Mouse (Mus musculus) layer of hippocampus, adult 8-10 months (tissue): ENCODE data around the gene Rpap3. TPM values are rescaled to one million over a fixed set of nuclear protein-coding genes. Genes with fewer than 3 reads are reported as not detected.
A peak's percentile ranks its signal among the peaks of the same experiment; 100 is the strongest.

Source experiments
- DNase-seq, 2 experiments: peaks; one replicate each; pipeline ENCODE4 v3.0.0; 2022; ENCODE audit warnings: low spot score in 2 of 2
- total RNA-seq, 4 experiments: library from RNA; stranded (reverse); gene quantifications; 2 replicates each; pipeline ENCODE4 v1.2.4; 2022

Rpap3 gene
- 10 to 100 TPM; 26.6 to 28.1 (median 27.8) TPM for total RNA-seq

DNA sequence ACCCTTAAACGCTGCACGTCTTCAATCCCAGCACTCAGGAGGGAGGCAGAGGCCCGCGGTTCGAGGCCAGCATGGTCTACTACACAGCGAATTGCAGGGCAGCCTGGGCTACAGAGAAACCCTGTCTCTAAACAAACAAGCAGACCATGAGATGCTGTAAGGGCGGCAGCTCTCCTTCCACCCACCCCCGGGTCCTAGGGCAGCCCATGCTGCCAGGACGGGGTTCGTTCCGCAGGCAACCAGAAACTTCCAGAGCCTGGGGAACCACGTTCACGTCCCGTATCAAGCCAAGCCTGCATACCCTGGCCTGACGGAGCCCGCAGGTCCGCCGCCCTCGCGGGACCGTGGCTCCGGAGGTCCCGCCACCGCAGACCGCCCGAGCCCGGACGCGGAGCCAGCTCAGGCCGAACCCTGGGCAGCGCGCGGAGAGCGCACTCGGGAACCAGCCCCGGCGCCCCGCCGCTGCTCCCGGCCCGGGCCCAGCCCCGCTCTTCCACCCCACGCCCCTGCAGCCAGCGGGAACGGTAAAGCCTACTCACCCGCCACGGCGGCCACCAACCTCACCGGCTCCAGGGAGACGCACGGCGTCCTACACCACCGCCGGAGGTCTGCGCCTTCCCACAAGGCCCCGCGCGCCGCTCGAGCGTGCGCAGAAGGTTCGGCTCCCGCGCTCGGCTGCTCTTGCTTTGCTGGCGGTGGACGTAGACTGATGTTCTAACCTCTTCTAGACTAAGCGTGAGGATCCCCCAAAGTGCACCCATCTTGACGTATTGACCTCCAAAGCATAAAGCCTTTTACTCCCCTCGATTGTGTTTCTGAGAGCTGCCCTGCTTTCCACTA, at the start of gene Rpap3:
Gene Rpap3 (minus strand): TSS at position 615 of the 840 bp plus-strand sequence.
- DNase-seq: peak; percentile 66 to 83

DNA sequence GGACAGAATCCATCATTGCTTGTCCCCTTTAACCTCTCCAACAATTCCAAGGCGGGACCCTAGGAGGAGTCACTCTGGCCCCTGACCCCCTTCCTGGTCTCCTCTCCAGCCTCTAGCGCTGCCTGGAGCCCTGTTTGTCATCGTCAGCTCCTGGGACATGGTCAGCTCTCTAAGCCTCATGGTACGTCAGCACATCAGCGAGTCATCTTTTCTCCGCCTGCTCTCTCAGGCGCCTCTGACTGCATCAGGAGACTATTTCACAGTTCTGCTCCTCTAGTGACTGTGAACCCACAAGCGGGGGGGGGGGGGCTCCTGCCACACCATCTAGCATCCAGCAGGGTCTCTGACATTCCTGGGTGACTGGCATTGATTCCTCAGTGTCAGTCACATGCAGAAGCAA, 49.7 kb upstream of the Rpap3 start:
- DNase-seq: no peak

DNA sequence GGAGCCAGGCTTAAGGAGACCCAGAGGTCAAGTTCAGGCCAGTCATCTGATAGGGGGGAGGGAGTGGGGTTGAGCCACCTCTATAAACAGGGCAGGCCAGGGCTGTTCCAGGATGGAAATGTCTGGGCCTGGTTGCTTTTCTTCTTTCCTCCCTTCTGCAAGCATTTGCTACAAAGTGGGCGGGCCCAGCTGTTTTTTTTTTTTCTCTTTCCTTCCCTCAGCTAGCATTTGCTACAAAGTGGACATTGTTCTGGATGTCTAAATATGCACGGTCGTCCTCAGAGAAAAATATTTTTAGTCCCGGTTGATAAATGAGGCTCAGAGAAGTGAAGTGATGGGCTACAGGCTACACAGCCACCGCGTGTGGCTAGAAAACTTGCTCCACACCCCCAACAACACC, 48.9 kb upstream of the Rpap3 start:
- DNase-seq: no peak

DNA sequence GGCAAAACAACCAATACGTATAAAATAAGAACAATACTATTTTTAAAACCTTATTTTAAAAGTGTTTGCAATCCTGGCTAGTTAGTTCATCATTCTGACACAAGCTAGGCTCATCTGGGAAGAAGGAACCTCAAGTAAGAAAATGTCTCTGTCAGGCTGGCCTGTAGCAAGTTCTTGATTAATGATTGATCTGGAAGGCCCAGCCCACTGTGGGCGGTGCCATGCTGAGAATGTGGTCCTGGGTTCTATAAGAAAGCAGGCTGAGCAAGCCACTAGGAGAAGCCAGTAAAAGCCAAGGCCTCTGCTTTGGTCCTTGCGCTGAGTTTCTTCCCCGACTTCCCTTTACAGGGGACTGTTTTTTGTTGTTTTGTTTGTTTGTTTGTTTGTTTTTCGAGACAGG, 46.9 kb upstream of the Rpap3 start:
- DNase-seq: no peak

DNA sequence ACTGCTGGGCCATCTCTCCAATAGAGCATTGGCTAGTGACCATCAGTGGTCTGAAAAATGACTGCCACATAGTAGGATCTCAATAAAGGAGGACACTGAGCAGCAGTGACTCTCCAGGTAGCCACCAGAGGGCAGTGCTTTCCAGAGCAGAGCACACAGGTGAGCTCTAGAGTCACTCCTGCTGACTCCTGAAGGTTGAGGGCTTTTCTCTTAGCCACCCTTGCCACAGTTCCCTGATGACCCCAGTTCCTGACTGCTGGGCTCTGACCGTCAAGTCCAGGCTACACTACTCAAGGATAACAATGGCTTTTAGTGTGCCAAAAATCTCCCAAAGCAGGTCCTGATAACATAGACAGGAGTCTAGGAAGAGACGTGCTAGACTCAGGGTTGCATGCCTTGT, 46.1 kb upstream of the Rpap3 start:
- no peak for DNase-seq

DNA sequence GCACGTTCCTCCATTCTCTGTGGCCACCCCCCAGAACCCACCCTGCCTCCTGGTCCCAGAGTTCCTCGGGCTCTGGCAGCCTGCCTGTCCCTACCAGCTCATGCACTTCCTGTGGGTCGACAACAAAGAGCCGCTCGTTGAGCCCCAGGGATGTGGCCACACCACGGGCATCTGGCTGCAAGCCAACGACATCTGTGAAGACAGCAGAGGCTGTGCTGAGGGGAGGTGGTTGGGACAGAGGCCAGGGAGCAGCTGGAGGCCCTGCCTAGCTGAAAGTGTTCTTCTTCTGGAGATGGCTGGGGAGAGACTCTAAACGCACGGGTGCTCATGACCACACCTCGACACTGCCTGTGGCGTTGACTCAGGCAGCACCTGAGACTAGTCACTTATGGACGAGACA, 45.1 kb upstream of the Rpap3 start:
- peak; percentile 86 to 87 for DNase-seq

DNA sequence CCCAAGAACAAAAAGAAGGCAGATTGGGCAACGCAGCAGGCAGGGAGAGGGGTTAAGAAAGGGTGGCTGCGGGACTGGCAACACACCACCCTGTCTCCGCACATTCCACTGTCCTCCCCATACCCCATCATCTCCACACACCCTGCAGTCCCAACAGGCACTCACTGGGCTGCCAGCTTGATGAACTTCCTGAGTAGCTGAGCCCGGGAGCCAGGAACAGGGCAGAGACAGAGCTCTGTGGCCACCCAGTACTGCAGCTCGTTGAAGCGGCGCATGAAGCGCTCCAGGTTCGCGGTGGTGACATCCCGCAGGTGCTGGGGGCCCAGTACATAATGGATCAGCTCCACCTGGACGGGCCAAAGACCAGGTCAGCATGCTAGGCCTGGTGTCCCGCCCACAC, 44.2 kb upstream of the Rpap3 start:
- no peak for DNase-seq

DNA sequence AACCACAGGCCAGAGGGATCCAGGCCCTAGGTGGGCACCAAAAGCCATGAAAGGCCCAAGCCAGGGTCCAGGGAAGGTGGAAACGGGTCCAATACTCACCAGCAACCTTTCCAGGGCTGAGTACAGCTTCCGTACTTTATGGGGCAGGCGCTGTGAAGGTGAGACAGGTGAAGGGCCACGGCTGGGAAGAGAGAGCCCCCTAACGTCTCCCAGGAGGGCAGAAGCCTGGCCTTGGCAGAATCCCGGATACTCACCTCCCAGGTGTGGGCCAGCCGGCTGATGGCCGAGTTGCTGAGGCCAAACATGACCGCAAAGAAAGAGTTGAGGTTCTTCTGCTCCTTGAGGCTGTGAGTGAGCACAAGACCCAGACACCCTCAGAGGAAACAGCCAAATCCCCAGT, 43.8 kb upstream of the Rpap3 start:
- DNase-seq: no peak

DNA sequence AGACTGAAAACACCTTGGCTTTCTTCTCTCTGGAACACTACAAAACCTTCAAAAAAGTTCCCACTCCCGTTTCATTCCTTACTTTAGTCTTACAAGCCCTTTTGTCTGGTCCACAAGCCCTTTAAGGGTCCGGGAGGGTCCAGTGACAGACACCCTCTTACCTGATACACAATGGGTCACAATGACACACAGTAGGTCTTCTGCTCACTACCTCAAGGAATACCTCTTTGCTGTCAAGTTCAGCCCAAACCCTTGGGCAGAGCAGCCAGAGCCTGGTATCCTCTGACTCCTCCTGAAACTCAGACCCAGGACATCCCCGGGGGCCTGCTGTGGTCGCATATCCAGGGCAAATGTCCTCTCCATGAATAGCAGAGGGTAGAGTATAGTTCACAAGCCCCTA, 43.3 kb upstream of the Rpap3 start:
- DNase-seq: no peak

DNA sequence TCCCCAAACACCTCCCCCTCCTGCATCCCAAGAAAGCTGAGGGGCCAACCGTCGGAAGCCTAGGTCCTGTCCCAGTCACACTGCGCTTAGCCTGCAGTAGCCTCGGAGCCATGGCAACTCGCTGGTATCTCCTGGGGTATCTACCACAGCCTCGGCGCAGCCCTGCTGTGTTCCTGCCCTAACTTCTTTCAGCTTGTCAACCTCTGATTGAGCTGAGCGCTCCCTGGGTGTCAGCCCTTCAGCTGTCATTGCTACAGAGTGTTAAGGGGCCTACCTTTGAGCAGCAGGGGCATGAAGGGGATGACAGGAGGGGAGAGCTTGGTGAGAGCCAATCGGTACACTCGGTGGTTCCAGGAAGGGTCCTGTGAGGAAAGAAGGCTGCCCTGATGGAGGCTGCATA, 42.7 kb upstream of the Rpap3 start:
- DNase-seq: no peak

DNA sequence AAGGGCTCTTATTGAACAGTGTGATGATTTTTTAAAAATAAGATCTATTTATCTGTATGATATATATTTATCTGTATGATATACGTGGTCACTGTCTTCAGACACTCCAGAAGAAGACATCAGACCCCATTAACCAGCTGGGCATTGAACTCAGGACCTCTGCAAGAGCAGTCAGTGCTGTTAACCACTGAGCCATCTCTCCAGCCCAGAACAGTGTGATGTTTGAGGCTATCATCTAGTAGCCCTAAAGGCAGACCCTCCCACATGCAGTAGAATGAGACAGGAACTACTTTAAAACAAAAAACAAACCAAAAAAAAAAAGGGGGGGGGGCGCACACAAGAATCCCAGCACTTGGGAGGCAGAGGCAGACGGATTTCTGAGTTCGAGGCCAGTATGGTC, 41.9 kb upstream of the Rpap3 start:
- no peak for DNase-seq

DNA sequence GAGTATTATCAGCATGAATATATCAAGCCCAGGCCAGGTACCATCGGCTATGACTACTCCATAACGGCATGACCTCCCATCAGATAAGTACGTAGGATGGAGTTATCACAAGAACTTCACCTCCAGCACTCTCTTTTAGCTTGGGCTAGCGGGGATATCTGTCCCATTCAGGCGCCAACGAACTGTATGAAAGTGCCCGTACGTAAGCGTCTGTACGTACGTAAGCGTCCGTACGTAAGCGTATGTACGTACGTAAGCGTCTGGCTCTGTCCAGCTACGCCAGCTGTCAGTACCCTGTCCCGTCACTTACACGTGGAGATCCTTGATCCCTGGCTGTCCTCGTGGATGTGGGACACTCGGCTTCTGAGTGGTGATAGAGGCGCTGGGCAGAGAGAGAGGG, 41.1 kb upstream of the Rpap3 start:
- no peak for DNase-seq

DNA sequence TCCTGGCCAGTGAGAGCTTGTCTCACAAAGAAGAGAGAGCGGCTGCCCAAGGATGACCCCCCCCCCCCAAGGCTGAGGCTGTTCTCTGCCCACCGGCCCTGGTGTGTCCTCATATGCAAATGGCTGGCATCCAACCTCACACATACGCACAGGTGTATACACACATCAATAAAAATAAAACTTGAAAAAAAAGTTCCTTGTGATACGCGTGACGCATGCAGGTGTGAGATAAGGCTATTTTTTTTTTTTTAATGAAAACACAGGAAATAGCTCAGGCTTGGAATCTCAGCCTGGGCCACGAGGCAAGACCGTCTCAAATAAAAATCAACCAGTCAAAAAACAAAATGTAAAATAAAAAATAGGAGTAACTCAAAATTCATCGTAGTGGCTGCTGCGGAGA, 40.7 kb upstream of the Rpap3 start:
- no peak for DNase-seq

DNA sequence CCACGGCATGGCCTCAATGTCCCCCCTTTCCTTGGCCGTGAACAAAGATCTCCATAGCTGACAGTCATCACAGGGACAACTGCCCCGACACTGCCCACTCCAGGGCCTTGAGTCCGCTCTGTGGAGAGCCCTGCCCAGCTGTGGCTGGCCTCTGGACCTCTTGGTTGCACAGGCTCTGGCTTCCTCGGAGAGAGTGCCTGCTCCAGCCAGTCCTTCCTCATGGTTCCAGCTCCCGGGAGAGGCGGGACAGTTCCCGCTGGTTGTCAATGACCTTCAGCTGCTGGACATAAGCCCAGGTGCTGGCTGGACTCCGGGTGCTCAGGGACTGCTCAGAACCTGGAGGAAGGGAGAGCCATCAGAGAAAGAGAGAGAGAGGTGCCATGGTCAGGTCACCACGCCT, 39.7 kb upstream of the Rpap3 start:
- DNase-seq: peak in 1 of 2 experiments; percentile 46

DNA sequence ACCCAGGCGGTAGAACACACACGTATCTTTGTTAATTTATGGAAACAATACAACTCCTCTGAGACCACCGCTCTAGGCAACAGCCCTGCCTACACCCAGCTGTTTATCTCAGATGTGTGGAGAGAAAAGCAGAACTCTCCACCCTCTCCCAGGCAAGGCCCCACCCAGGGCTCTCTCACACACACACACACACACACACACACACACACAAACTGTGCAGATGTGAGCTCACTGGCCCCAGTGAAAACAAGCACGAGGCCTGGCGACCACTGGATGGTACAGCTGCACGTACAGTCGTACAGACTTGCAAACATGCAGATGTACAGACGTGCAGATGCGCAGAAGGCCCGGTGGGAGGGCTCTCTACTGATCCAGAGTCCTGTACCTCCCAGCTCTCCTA, 39.3 kb upstream of the Rpap3 start:
- no peak for DNase-seq

DNA sequence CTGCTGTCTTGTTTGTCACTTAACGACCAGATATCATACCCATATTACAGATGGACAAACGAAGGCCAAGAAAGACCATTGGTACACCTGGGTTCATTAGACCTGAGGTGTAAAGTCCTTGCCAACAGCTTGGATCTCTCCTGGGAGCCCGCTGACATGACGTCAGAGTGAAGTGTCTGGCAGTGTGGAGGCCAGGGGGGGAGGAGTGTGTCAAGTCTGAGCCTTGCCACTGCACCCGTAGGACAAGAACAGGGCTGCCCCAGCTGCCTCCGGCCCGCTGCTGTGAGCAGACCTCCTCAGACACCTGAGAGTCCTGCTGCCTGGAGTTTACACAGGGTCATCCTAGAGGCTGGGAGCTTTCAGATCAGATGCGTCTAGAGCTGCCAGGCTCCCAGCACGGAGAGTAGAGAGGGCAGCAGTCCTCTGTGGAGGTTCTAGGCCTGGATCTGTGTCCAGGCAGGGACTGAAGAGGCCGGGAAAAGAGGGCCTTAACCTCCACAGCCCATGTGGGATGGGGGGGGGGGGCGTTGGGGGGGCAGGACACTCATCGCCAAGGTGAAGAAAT, 38.4 kb upstream of the Rpap3 start:
- no peak for DNase-seq

DNA sequence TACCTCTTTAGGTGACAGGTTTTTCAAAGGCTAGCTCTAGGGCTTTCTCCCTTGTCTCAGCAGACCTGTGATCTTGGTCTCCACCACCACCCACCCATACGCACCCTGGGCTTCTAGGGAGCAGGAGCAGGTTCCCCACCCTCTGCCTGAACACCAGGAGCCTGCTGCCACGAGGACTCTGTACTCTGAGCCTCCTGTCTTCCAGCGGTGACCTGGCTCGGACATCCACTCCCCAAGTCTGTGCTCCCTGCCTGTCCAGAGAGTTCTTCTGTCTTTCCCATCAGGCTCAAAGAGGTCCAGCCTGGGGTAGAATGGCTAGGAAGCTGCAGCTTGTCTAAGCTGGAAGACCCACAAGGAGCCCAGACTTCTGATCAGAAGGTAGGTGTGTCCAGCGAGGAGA, 37.6 kb upstream of the Rpap3 start:
- DNase-seq: no peak

DNA sequence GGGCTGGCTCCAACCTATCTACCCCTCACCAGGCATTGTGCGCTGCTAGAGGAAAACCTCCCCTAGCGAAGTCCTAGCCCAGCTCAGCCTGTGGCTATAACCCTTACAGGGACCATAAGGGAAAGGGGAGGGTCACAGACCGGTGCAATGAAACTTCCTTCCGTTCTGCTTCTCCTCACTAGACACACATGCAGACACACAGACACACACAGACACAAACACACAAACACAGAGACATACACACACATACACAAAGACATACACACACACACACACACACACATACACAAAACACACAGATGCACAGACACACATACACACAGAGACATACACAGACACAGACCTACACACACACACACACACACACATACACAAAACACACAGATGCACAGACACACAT, 37.0 kb upstream of the Rpap3 start:
- no peak for DNase-seq

DNA sequence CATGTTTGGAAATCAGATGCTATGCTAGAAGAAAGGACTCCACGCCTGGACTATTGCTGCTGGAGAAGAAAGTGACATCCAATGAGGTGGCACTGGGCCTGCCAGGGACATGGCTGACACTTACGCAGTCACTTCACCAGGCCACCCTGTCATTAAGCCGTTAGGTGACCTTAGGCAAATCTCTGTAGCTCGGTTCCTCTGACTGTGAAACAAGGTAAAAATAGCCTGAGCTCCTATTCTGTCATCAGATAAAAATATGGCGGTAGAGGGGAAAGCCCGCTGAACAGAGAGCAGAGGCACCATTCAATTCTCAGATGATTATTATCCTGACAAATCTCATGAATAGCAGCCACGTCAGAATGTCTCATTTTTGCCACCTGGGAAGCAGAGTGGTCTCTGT, 36.4 kb upstream of the Rpap3 start:
- no peak for DNase-seq

DNA sequence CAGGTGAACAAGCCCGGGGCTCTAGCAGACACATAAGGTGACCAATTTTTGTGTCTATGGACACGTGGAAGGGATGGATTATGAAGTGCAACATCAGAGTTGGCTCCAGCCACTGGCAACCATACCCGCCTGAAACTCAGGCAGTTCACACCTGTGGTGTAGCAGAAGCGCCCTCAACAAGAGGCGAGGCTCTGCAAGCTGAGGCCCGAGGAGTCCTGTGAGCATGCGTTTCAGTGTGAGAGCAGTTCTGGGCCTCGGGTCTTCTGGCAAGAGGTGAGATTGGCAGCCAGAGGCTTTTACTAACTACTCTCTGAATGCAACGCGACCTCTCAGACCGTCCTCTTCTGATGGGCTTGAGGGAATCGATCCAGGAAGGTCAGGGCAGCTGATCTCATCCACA, 36.0 kb upstream of the Rpap3 start:
- DNase-seq: no peak

DNA sequence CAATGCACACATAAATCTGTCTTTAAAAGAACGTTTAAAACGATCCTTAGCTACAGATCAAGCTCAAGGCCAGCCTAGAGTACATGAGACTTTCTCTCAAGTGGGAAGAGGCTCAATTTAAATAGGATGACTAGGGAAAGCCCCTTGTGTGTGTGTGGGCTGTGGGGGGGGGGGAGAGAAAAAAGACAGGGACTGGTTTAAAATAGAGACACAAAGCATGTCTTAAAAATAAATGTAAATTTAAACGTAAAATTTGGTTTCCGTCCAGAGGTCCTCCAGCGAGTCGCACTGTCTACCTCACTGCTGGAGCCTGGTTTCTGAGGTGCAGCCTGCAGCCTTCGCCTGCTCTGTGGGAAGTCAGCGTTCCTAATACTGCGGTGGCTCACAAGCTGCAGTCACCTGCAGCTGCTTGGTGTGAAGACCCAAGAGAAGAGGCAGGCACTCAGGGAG, 34.7 kb upstream of the Rpap3 start:
- no peak for DNase-seq

DNA sequence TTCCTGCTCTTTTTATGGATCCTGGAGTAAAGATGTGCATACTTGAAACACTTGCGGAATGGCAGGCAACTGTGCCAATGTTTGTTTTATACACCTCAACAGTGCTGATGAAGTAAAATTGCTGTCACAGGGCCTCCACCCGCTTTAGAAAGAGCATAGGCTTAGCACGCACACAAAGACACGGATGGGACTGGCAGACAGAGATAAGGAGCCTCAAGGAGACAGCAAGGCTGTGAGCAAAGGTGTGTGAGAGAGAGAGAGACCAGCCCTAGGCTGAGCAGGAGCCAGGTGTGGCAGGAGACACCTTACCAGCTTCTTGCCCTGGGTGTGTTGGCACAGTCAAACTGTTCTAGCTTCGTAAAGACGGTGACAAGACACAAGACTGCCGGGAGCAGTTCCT, 33.3 kb upstream of the Rpap3 start:
- no peak for DNase-seq

DNA sequence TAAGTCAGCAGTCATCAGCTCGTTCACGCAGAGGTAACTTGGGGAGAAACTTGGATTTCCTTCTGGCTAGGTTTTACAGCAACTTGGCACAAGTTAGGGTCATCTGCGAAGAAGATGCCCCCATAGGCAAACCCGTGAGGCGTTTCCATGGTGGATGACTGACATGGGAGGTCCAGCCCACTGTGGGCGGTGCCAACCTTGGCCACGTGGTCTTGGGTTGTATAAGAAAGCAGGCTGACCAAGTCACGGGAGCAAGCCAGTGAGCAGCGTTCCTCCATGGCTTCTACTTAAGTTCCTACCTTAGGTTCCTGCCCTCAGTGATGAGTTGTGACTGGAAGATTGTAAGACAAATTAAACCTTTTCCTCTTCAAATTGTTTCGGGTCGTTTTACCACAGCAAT, 26.4 kb upstream of the Rpap3 start:
- DNase-seq: no peak
